Mouse (Mus musculus): Measurements from ENCODE around the gene Tnfsf14. TPM values are rescaled to one million over a fixed set of nuclear protein-coding genes. Genes with fewer than 3 reads are reported as not detected.
A peak's percentile ranks its signal among the peaks of the same experiment; 100 is the strongest.

The Tnfsf14 gene
- polyA plus RNA-seq, 1 experiment from 2014 or later, result 0.53 TPM

DNA sequence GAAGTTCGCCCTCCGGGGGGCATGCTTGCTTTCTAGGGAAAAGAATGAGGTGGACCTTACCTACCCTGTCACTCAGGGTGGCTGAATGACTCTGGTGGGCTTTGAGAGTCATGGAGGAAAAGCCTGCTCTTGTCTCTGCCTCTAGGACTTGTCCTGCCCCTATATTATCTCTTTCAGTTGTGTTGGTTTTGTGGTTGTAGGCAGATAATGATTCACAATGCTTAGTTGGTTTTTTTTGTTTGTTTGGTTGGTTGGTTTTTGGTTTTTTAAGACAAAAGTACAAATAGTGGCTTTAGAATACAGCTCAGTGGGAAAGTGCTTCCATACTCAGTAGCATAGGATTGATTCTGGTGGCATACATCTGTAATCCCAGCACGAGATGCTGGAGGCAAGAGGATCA is 34.9 kb upstream of the Tnfsf14 start:
- H3K36me3 ChIP-seq (ENCODE audit: control insufficient read depth, insufficient read depth, low read length), result no peaks in the 10 kb centered on the region

GRCm38 (mm10) chr17:57228014-57228413 is 34.0 kb upstream of the Tnfsf14 start, which contains the start of gene C3:
Gene C3 (minus strand): TSS chr17:57228136.
- no peak within 1 kb of the TSS for H3K27ac ChIP-seq (ENCODE audit: low read length)
- no peaks in the 10 kb centered on the region for H3K9me3 ChIP-seq (replicated peaks; ENCODE audit: control insufficient read depth, low read length)
- H3K36me3 ChIP-seq (ENCODE audit: control insufficient read depth, insufficient read depth, low read length), result no peaks in the 10 kb centered on the region
- 77% methylated on average over 3 of the region's 3 CpGs for WGBS
- H3K4me3 ChIP-seq (replicated peaks; ENCODE audit: low read length), result no peak within 1 kb of the TSS
- peaks cover 6% of the 10 kb centered on the region; the same call in 1 of the 2 replicates for H3K4me1 ChIP-seq (ENCODE audit: control insufficient read depth, insufficient read depth, low read length)
- H3K27me3 ChIP-seq (ENCODE audit: control insufficient read depth, insufficient read depth, low read length), result no peaks in the 10 kb centered on the region; the same call in 1 of the 2 replicates
- no peak within 1 kb of the TSS for H3K4me2 ChIP-seq (ENCODE audit: low read depth, low read length)
- no peak for ATAC-seq (ENCODE audit: insufficient read depth, low FRiP score)
- no peak within 1 kb of the TSS for H3K9ac ChIP-seq (ENCODE audit: low read length)

More for the DNA sequence above, 34.9 kb upstream of the Tnfsf14 start:
- Histone ChIP-seq H3K4me3 (replicated peaks; ENCODE audit: low read length) (no peak overlapping the region), H3K9ac (ENCODE audit: low read length) (no peak overlapping the region), H3K4me1 (ENCODE audit: control insufficient read depth, insufficient read depth, low read length) (peaks cover 8% of the 10 kb centered on the region; the same call in 1 of the 2 replicates), H3K4me2 (ENCODE audit: low read depth, low read length) (no peak overlapping the region), H3K27me3 (ENCODE audit: control insufficient read depth, insufficient read depth, low read length) (no peaks in the 10 kb centered on the region; the same call in 1 of the 2 replicates), H3K27ac (ENCODE audit: low read length) (no peak overlapping the region), H3K9me3 (replicated peaks; ENCODE audit: control insufficient read depth, low read length) (no peaks in the 10 kb centered on the region)
- ATAC-seq (ENCODE audit: insufficient read depth, low FRiP score), result no peak
- WGBS, result 78% methylated on average over 3 of the region's 3 CpGs

DNA sequence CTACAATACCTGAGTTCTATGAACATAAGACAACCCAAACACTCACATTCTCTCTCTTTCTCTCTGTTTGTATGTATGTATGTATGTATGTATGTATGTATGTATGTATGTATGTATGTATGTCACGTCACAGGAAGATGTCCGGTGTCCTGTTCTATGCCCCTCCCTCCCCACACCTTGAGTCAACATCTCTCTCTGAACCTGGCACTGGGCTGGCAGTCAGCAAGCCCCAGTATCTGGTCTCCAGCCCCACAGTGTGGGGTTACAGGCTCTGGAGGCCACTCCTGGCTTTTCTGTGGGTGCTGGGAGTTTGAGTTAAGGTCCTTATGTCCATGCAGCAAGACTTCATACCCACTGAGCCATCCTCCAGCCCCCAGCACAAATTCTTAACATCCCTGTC is 33.5 kb upstream of the Tnfsf14 start:
- no peaks in the 10 kb centered on the region for H3K36me3 ChIP-seq (ENCODE audit: control insufficient read depth, insufficient read depth, low read length)
- no peak overlapping the region for H3K27ac ChIP-seq (ENCODE audit: low read length)
- no peak overlapping the region for H3K4me3 ChIP-seq (replicated peaks; ENCODE audit: low read length)
- H3K27me3 ChIP-seq (ENCODE audit: control insufficient read depth, insufficient read depth, low read length), result no peaks in the 10 kb centered on the region; the same call in 1 of the 2 replicates
- no peaks in the 10 kb centered on the region for H3K9me3 ChIP-seq (replicated peaks; ENCODE audit: control insufficient read depth, low read length)
- peaks cover 5% of the 10 kb centered on the region; the same call in 1 of the 2 replicates for H3K4me1 ChIP-seq (ENCODE audit: control insufficient read depth, insufficient read depth, low read length)
- 85% methylated on average over 2 of the region's 2 CpGs for WGBS
- H3K9ac ChIP-seq (ENCODE audit: low read length), result no peak overlapping the region
- ATAC-seq (ENCODE audit: insufficient read depth, low FRiP score), result no peak
- H3K4me2 ChIP-seq (ENCODE audit: low read depth, low read length), result no peak overlapping the region

DNA sequence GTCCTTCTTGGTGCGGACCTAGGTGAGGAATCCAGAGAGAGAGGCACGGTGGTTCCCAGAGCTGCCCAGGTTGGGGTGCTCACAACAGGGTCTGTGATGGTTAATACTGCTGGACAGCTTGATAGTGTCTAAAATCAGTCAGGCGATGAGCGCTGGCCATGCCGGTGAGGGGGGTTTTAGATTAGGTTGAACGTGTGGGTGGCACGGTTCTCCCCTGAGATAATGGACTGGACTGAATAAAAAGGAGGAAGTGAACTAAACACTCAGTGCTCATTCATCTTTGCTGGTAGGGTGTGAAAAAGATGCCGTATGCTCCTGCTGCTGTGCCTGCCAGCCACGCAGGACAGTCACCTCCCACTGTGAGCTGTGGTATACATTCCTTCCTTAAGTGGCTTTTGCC is 29.3 kb upstream of the Tnfsf14 start:
- no peak overlapping the region for H3K27ac ChIP-seq (ENCODE audit: low read length)
- H3K4me3 ChIP-seq (replicated peaks; ENCODE audit: low read length), result no peak overlapping the region
- 63% methylated on average over 9 of the region's 9 CpGs for WGBS
- ATAC-seq (ENCODE audit: insufficient read depth, low FRiP score), result no peak
- H3K4me2 ChIP-seq (ENCODE audit: low read depth, low read length), result no peak overlapping the region
- H3K27me3 ChIP-seq (ENCODE audit: control insufficient read depth, insufficient read depth, low read length), result no peaks in the 10 kb centered on the region; the same call in 1 of the 2 replicates
- H3K4me1 ChIP-seq (ENCODE audit: control insufficient read depth, insufficient read depth, low read length), result no peaks in the 10 kb centered on the region
- H3K9ac ChIP-seq (ENCODE audit: low read length), result no peak overlapping the region
- no peaks in the 10 kb centered on the region for H3K9me3 ChIP-seq (replicated peaks; ENCODE audit: control insufficient read depth, low read length)
- no peaks in the 10 kb centered on the region for H3K36me3 ChIP-seq (ENCODE audit: control insufficient read depth, insufficient read depth, low read length)

DNA sequence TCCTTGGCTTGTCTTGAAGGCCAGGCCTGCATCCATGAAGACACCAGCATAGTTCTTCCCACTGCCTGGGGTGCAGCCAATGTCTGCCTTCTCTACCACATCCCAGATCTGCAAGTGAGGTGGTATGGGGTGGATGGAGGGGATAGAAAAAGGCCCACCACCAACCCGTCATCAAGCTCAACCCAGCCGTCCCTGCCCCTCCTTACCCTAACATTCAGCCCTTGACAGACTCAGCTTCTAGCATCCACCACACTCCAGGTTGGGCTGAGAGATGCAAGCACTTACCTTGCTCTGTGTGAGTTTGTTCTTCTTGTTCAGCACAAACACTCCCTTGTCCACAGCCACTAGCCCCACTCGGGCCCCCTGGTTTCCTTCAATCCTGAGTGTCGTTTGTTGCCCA is 27.9 kb upstream of the Tnfsf14 start:
- H3K36me3 ChIP-seq (ENCODE audit: control insufficient read depth, insufficient read depth, low read length), result no peaks in the 10 kb centered on the region
- H3K9me3 ChIP-seq (replicated peaks; ENCODE audit: control insufficient read depth, low read length), result no peaks in the 10 kb centered on the region
- no peak overlapping the region for H3K27ac ChIP-seq (ENCODE audit: low read length)
- H3K9ac ChIP-seq (ENCODE audit: low read length), result no peak overlapping the region
- no peak overlapping the region for H3K4me2 ChIP-seq (ENCODE audit: low read depth, low read length)
- no peaks in the 10 kb centered on the region for H3K4me1 ChIP-seq (ENCODE audit: control insufficient read depth, insufficient read depth, low read length)
- ATAC-seq (ENCODE audit: insufficient read depth, low FRiP score), result no peak
- WGBS, result 44% methylated on average over 3 of the region's 4 CpGs
- no peaks in the 10 kb centered on the region; the same call in 1 of the 2 replicates for H3K27me3 ChIP-seq (ENCODE audit: control insufficient read depth, insufficient read depth, low read length)
- H3K4me3 ChIP-seq (replicated peaks; ENCODE audit: low read length), result no peak overlapping the region

- Histone ChIP-seq H3K4me1 (ENCODE audit: control insufficient read depth, insufficient read depth, low read length) (no peaks in the 10 kb centered on the region), H3K9ac (ENCODE audit: low read length) (no peak overlapping the region), H3K4me3 (replicated peaks; ENCODE audit: low read length) (no peak overlapping the region), H3K27me3 (ENCODE audit: control insufficient read depth, insufficient read depth, low read length) (no peaks in the 10 kb centered on the region; the same call in 1 of the 2 replicates), H3K4me2 (ENCODE audit: low read depth, low read length) (no peak overlapping the region), H3K9me3 (replicated peaks; ENCODE audit: control insufficient read depth, low read length) (no peaks in the 10 kb centered on the region), H3K27ac (ENCODE audit: low read length) (no peak overlapping the region), H3K36me3 (ENCODE audit: control insufficient read depth, insufficient read depth, low read length) (no peaks in the 10 kb centered on the region)
- WGBS, result 25% methylated on average over 3 of the region's 3 CpGs
- ATAC-seq (ENCODE audit: insufficient read depth, low FRiP score), result no peak
Measured at GRCm38 (mm10) chr17:57219884-57220207, 25.9 kb upstream of the Tnfsf14 start.

GRCm38 (mm10) chr17:57219167-57219883 is 25.3 kb upstream of the Tnfsf14 start:
- H3K4me1 ChIP-seq (ENCODE audit: control insufficient read depth, insufficient read depth, low read length), result no peaks in the 10 kb centered on the region
- peak; percentile 38; the same call in 1 of the 2 replicates for ATAC-seq (ENCODE audit: insufficient read depth, low FRiP score)

GRCm38 (mm10) chr17:57218335-57218900 is 24.4 kb upstream of the Tnfsf14 start:
- no peak overlapping the region for H3K4me2 ChIP-seq (ENCODE audit: low read depth, low read length)
- no peak overlapping the region for H3K27ac ChIP-seq (ENCODE audit: low read length)
- no peak overlapping the region for H3K9ac ChIP-seq (ENCODE audit: low read length)
- H3K27me3 ChIP-seq (ENCODE audit: control insufficient read depth, insufficient read depth, low read length), result no peaks in the 10 kb centered on the region
- H3K4me3 ChIP-seq (replicated peaks; ENCODE audit: low read length), result no peak overlapping the region
- H3K9me3 ChIP-seq (replicated peaks; ENCODE audit: control insufficient read depth, low read length), result no peaks in the 10 kb centered on the region
- 67% methylated on average over 12 of the region's 12 CpGs for WGBS
- H3K4me1 ChIP-seq (ENCODE audit: control insufficient read depth, insufficient read depth, low read length), result no peaks in the 10 kb centered on the region
- H3K36me3 ChIP-seq (ENCODE audit: control insufficient read depth, insufficient read depth, low read length), result no peaks in the 10 kb centered on the region
- ATAC-seq (ENCODE audit: insufficient read depth, low FRiP score), result no peak

More at GRCm38 (mm10) chr17:57219167-57219883, 25.3 kb upstream of the Tnfsf14 start:
- Histone ChIP-seq H3K36me3 (ENCODE audit: control insufficient read depth, insufficient read depth, low read length) (no peaks in the 10 kb centered on the region), H3K27me3 (ENCODE audit: control insufficient read depth, insufficient read depth, low read length) (no peaks in the 10 kb centered on the region), H3K9ac (ENCODE audit: low read length) (no peak overlapping the region), H3K4me3 (replicated peaks; ENCODE audit: low read length) (no peak overlapping the region), H3K4me2 (ENCODE audit: low read depth, low read length) (no peak overlapping the region), H3K27ac (ENCODE audit: low read length) (no peak overlapping the region), H3K9me3 (replicated peaks; ENCODE audit: control insufficient read depth, low read length) (no peaks in the 10 kb centered on the region)
- whole genome bisulfite sequencing, result 26% methylated on average over 11 of the region's 11 CpGs

DNA sequence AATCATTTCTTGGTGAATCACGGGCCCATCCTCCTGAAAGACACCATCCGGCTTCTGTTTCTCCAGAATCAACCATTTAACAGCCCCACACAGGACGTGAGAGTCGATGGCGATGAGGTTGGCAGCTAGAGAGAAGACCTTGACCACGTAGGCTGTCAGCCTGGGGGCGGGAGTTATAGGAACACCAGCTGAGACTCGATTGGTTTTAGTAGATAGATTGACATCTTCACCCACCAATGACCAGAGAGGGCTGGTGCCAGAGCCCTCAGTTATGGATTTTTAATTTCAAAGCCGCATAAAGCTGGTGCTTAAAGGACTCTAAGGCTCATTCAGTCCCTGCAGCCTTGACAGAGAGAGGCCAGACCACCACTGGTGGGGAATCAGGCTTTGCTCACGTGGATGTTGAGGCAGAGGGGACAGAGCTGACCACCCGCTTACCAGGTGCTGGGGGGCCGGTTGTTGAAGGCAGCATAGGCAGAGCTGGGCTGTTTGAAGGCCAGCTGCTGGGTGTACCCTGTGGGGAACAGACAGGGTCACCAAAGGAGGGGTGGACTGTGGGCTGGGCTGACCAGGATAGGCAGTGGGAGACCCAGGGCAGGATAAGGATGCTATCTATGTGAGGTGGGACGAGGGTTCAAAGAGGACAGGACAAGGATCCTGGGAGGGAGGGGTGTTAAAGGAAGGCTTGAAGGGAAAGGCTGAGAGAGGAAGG is 20.9 kb upstream of the Tnfsf14 start:
- no peak overlapping the region for H3K9ac ChIP-seq (ENCODE audit: low read length)
- H3K36me3 ChIP-seq (ENCODE audit: control insufficient read depth, insufficient read depth, low read length), result no peaks in the 10 kb centered on the region
- H3K4me2 ChIP-seq (ENCODE audit: low read depth, low read length), result no peak overlapping the region
- H3K27me3 ChIP-seq (ENCODE audit: control insufficient read depth, insufficient read depth, low read length), result no peaks in the 10 kb centered on the region
- H3K4me1 ChIP-seq (ENCODE audit: control insufficient read depth, insufficient read depth, low read length), result no peaks in the 10 kb centered on the region
- ATAC-seq (ENCODE audit: insufficient read depth, low FRiP score), result no peak
- no peaks in the 10 kb centered on the region for H3K9me3 ChIP-seq (replicated peaks; ENCODE audit: control insufficient read depth, low read length)
- WGBS, result 33% methylated on average over 13 of the region's 13 CpGs
- H3K4me3 ChIP-seq (replicated peaks; ENCODE audit: low read length), result no peak overlapping the region
- H3K27ac ChIP-seq (ENCODE audit: low read length), result no peak overlapping the region
